Mouse (Mus musculus): ENCODE measurements around the gene Mafg.
"Not testable (repeated sequence)": the region's sequence is repeated elsewhere in the genome, so short reads cannot be mapped to it uniquely, and the experiment has no call there.

Mafg gene

GRCm38 (mm10) chr11:120633520-120634343 is at the start of gene Mafg:
Gene Mafg, minus strand, starts transcription at chr11:120633600.
- DNase-seq (ENCODE audit: low read depth), result peak; percentile 87

GRCm38 (mm10) chr11:120682683-120683082 is 49.3 kb upstream of the Mafg start:
- no peak for DNase-seq (ENCODE audit: low read depth)

GRCm38 (mm10) chr11:120679909-120680308 is 46.5 kb upstream of the Mafg start:
- no peak for DNase-seq (ENCODE audit: low read depth)

GRCm38 (mm10) chr11:120676951-120677350 is 43.6 kb upstream of the Mafg start:
- no peak for DNase-seq (ENCODE audit: low read depth)

GRCm38 (mm10) chr11:120675875-120676274 is 42.5 kb upstream of the Mafg start:
- DNase-seq (ENCODE audit: low read depth), result not testable (repeated sequence)

GRCm38 (mm10) chr11:120673594-120674122 is 40.3 kb upstream of the Mafg start:
- DNase-seq (ENCODE audit: low read depth), result no peak

- peak; percentile 85 for DNase-seq (ENCODE audit: low read depth)
Observed at GRCm38 (mm10) chr11:120672687-120673593, 39.5 kb upstream of the Mafg start, which contains the start of gene Aspscr1. Gene Aspscr1, plus strand, starts transcription at chr11:120672973.

- no peak for DNase-seq (ENCODE audit: low read depth)
Observed at GRCm38 (mm10) chr11:120666617-120667016, 33.2 kb upstream of the Mafg start.

- no peak for DNase-seq (ENCODE audit: low read depth)
Observed at GRCm38 (mm10) chr11:120665406-120665805, 32.0 kb upstream of the Mafg start.

- DNase-seq (ENCODE audit: low read depth), result no peak
Observed at GRCm38 (mm10) chr11:120663714-120664113, 30.3 kb upstream of the Mafg start.

- no peak for DNase-seq (ENCODE audit: low read depth)
Observed at GRCm38 (mm10) chr11:120662759-120663158, 29.4 kb upstream of the Mafg start.

- no peak for DNase-seq (ENCODE audit: low read depth)
Observed at GRCm38 (mm10) chr11:120661076-120661460, 27.7 kb upstream of the Mafg start, which contains the start of gene Notum. Gene Notum, minus strand, starts transcription at chr11:120661175.

GRCm38 (mm10) chr11:120660301-120661075 is 27.1 kb upstream of the Mafg start:
- no peak for DNase-seq (ENCODE audit: low read depth)

- DNase-seq (ENCODE audit: low read depth), result no peak
Observed at GRCm38 (mm10) chr11:120659509-120660300, 26.3 kb upstream of the Mafg start.

- DNase-seq (ENCODE audit: low read depth), result no peak
Observed at GRCm38 (mm10) chr11:120658876-120659410, 25.5 kb upstream of the Mafg start.

- DNase-seq (ENCODE audit: low read depth), result no peak
Observed at GRCm38 (mm10) chr11:120657301-120657700, 23.9 kb upstream of the Mafg start.

- DNase-seq (ENCODE audit: low read depth), result no peak
Observed at GRCm38 (mm10) chr11:120654741-120655140, 21.3 kb upstream of the Mafg start.

- DNase-seq (ENCODE audit: low read depth), result no peak
Observed at GRCm38 (mm10) chr11:120651872-120652271, 18.5 kb upstream of the Mafg start.

- no peak for DNase-seq (ENCODE audit: low read depth)
Observed at GRCm38 (mm10) chr11:120648001-120648476, 14.6 kb upstream of the Mafg start, which contains the start of gene Myadml2. Gene Myadml2, minus strand, starts transcription at chr11:120648158.

Measured in fibroblast of lung, adult 2 months (primary cell).